Mouse (Mus musculus): Measurements from ENCODE around the gene Asprv1.

GRCm38 (mm10) chr6:86624074-86625030 is 3.6 kb upstream of the Asprv1 start:
- no peak for TF ChIP-seq CTCF (IDR thresholded peaks at IDR 0.05)
- TF ChIP-seq POLR2A (IDR thresholded peaks at IDR 0.05; ENCODE audit: insufficient read depth, low read depth, low read length) = no peak
